Mouse (Mus musculus) layer of hippocampus, adult 2 months (tissue): ENCODE measurements at regions not wholly inside any gene's neighbourhood (a gene's known extent, or its start where the extent isn't known, plus 50 kb on each side); places are given as distances from the start of the nearest gene placed in this dataset.
A peak's percentile ranks its signal among the peaks of the same experiment; 100 is the strongest.

Source experiments
- DNase-seq, 2 experiments: peaks; one replicate each; pipeline ENCODE4 v3.0.0; 2022; ENCODE audit warnings: low spot score in 2 of 2
- H3K27ac ChIP-seq: fragments of 200-600 bp; 2 replicates; pipeline ENCODE4 v1.8.1; 2022
- H3K4me3 ChIP-seq: fragments of 200-600 bp; 2 replicates; pipeline ENCODE4 v1.8.1; 2022; ENCODE audit warnings: mild to moderate bottlenecking
- CTCF ChIP-seq: fragments of 200-600 bp; conservative IDR thresholded peaks from 2 replicates; pipeline ENCODE4 v1.8.1; 2022; ENCODE audit warnings: antibody characterized with exemption, mild to moderate bottlenecking, moderate library complexity

DNA sequence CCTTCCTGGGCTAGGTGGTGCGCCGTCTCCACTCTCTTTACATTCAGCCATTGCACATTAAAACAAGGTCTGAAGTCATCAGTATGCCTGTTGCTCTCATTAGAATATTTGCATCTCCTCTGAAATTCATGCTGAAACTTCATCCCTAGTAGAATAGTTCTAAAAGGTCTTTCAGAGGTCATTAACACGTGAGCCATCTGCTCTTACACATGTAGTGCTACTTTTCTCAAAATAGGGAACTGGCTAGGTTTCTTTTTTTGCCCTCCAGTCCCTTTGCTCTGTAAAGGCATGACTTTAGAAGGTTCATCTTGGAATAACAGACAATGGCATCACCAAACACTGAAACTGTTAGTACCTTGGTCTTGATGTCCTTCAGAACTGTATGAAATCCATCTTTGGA lies 85.6 kb downstream of the Gm13691 start:
- no peak overlapping the region for H3K27ac ChIP-seq
- no peak for DNase-seq
- TF ChIP-seq CTCF: no peak
- no peak overlapping the region for H3K4me3 ChIP-seq

DNA sequence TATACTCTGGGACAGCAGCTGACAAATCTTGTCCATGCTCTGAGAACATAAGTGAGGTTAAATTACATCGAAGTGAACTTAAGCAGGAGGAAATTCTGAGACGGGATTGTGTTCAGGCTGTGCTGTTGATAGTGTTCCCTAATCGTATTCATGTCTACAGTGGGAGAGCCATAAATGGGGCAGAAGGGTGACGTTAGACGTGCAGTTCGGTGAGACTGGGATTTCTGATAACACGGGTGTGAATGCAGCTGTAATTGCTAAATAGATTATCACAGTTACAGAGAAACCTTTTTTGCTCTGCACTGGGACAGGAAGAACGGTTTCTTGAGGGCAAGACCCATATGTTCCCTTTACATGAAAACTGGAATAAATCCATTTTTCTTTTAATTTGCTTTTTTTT lies 88.9 kb downstream of the Gm13691 start:
- TF ChIP-seq CTCF: no peak
- Histone ChIP-seq H3K27ac (no peak overlapping the region), H3K4me3 (no peak overlapping the region)
- DNase-seq: no peak

DNA sequence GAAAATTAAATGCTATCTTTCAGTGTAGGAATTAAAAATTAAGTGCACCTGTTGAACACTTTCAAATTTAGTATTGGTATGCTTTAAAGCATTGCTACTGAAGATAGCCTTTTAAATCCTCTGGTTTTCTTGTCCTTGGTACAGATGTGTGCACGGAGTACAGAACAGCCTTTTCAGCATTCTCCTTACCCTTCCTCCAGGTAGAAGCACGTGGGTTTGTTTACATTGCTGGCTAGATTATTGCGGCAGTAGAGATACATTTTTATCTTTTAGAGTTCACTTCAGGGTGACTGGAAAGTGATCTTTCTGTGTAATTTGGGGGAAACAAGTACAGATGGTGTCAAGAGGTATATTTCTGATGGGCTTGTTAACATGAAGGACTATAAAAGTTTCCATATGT lies 89.9 kb downstream of the Gm13691 start:
- no peak for DNase-seq
- TF ChIP-seq CTCF: no peak
- no peak overlapping the region for H3K27ac ChIP-seq

DNA sequence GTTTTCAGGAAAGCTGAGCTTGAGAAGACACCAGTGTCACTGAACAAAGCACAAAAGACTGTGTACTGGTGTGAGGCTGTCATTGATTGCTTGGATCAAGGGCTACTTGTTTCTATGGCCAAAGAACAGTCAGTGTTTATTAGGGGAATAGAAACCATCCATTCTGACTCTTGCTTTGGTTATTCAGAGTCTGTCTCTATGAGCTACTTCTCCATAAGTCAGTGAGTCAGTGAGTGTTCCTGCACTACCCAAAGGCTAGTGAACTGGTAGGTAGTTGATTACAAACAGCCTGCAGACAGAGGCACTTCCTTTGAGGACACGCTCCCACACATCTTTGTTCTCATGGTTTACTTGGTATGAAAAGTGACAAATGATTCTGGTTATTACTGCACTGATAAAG lies 104.4 kb downstream of the Gm13691 start:
- TF ChIP-seq CTCF: no peak
- no peak overlapping the region for H3K27ac ChIP-seq
- DNase-seq: peak in 1 of 2 experiments; percentile 1
- no peak overlapping the region for H3K4me3 ChIP-seq

More for the DNA sequence above, 89.9 kb downstream of the Gm13691 start:
- no peak overlapping the region for H3K4me3 ChIP-seq

DNA sequence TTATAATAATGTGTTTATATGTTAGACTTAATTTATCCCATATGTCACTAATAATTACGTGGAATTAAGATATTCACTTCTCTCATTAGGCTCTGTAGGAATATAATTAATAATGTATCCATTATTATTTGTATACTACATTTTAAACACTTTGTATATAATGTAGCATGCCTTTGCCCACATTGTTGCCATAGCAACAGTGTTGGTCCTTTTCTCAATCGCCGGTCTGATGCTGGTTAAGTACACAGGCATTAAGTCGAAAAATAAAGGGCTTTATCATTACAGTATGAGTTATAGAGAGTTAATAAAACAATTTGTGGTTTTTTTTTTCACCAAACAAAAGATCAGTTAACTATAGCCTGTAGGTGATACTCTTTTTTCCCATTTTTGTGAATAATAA lies 108.4 kb downstream of the Gm13691 start:
- no peak overlapping the region for H3K27ac ChIP-seq
- TF ChIP-seq CTCF: no peak
- no peak for DNase-seq
- H3K4me3 ChIP-seq: no peak overlapping the region

DNA sequence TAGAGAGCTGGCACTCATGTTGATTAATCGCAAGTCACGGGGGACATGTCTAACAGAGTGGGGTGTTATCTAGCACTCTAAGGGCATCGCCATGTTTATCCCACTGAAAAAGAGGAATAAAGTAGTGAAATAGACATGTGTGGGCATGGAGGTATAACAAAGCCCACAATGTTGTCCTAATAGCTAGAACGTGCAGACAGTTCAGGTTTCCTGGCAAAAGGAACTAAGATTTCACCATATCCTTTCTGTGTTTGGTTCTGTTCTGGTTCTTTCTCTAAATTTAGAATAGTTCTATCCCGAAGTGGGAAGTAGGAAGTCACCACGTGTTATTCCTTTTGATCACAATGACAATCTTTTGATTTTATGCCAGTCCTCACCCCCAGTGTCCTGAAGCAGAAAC lies 123.2 kb downstream of the Gm13691 start:
- Histone ChIP-seq H3K27ac (no peak overlapping the region), H3K4me3 (no peak overlapping the region)
- no peak for TF ChIP-seq CTCF
- no peak for DNase-seq

DNA sequence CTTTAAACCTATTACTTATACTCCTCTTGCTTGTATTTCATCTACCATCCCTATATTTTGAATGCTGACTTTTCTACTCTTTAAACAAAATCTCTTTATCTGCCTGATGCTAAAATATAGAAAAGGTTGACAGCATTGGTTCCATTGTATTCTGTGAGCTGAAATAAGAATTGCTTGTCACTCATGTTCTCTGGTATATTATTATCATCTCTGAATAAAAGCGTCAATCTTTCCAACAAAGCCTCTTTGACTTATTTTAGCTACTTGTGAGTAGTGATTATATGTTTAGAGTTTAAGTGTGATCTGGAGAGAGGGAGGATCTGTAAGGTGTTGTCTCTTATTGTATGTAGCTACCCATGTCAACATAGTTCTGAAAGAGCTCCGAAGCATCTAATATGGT lies 129.5 kb downstream of the Gm13691 start:
- no peak overlapping the region for H3K27ac ChIP-seq
- DNase-seq: no peak
- no peak for TF ChIP-seq CTCF
- H3K4me3 ChIP-seq: no peak overlapping the region

DNA sequence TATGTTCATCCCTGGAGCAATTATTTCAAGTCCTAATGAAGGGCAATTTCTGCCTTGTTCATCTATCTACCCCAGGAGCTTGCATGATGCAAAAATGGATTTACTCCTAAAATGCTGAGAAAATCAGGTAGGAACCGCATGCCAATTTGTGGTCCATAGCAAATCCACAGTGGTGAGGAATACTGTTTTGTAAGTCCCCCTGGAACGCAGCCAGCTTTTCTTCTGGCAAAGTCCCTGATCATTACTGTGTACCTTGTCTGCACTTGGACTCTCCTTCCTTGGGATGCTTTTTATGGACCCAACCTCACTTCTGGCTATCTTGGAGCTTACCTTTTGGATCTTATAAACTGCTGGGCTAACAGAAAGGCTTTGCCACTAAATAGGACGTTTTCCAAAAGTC lies 137.2 kb downstream of the Gm13691 start:
- no peak overlapping the region for H3K4me3 ChIP-seq
- no peak overlapping the region for H3K27ac ChIP-seq
- DNase-seq: no peak
- no peak for TF ChIP-seq CTCF

DNA sequence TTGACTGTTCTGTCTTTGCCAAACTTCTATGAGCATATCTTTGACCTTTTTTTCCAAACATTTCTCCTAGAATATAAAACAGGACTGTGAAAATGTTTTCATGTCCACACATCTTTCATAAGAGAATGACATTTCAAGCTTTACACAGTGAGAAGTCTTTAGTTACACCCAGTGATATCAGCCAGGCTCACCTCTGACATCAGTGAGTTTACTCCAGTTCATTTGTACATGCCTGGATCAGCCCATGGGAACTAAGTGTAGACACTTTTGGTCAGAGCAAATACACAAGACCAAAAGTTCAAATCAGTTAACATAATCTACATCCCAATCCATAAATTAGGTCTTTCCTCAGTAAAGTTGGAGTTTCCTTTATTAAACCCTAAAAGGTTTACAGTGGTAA lies 171.4 kb downstream of the Gm13691 start:
- no peak for DNase-seq
- Histone ChIP-seq H3K27ac (no peak overlapping the region), H3K4me3 (no peak overlapping the region)
- TF ChIP-seq CTCF: no peak

DNA sequence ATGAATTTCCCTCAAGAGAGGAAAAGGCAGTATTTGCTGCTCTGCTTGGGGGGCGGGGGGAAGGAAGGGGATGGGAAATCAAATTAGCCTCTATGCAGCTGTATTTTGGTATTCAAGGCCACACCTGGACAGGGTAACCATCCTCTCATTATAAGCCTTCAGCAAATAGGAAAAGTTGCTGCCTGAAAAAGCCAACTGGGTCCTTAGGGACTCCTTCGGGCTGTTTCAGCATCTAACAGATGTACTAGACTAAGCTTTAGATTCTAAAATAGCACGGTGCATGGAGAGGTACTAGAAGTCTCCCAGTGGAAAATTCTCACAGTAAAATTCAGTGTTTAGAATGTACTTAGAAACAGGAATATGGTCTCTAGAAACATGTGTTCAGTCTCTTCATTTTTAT lies 183.1 kb downstream of the Gm13691 start:
- Histone ChIP-seq H3K4me3 (no peak overlapping the region), H3K27ac (no peak overlapping the region)
- no peak for DNase-seq
- TF ChIP-seq CTCF: no peak

DNA sequence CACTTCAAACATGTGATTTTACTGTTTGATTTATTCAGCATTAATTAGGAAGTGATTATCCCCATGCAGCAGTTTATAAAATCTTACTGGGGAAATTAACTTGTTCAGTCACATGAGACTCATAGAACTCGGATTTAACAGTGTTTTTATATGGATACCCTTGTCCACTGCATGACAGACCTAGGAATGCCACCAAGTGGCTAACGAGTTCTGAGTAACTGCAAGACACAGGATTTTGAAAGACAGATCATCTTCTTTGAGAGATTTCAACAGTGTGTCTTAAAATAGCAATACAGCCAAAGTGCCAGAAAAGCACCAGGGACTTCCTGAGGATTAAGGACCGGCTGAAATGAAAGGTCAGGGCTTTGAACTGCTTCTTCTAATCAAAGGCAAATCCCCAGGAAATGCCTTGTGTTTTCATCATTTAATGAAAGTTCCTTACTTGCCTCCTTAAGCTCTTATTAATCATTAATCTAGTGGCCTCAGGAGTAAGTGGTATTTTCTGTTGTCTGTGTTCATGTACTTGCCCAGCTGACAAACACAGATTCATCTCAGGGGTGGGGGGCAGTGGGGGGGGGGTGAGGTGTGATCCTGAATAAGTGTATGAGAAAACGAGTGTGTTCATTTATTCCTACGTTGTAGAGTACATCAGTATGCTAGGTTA lies 193.4 kb downstream of the Gm13691 start:
- no peak for TF ChIP-seq CTCF
- no peak for DNase-seq
- Histone ChIP-seq H3K27ac (no peak overlapping the region), H3K4me3 (no peak overlapping the region)

DNA sequence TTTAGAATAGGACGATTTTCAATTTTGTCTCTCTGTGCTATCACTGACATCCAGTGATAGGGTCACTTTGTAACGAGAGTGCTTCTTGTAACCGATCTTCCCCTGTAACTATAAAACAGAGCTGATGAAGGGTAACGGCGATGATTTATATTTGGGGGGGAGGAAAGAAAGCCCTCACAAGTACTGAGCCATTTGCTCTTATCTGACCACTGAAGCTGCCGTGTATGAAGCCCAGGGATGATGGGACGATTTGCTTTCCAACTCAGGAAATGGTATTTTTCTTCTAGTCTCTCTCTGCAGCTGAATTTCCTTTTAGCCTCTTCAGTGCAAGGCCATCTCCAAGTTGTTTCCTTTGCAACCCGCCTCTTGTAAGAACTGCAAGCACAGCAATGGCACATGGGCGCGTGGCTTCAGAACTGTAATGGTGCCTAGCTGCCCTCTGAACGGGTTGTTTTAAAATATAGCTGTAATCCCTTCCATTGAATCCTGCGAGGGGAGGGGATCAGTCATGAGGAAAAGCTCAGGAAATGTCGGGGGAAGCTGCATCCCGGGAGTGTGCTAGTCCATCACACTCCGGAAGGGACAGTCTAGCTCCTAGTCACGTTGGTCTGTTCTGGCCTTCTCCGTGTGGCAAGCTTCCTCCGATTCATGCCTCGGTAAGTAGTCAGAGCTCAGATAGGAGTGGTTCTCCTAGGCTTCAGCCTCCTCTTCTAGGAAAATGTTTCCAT lies 194.1 kb downstream of the Gm13691 start:
- no peak for TF ChIP-seq CTCF
- Histone ChIP-seq H3K27ac (no peak overlapping the region), H3K4me3 (no peak overlapping the region)
- DNase-seq: no peak

DNA sequence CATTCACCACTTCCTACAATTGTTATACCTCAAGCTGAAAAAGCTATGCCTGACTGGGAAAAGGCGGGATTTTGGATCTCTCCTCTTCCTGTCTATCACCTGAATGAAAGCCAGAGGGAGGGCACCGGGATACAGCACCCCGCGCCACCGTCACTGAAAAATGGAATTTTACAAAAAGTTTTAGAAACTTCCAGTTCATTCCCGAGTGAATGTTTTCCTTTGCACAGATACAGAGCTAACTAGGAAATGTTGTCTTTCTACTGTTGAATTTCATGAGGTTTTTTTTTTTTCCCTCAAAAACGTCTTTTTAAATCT lies 194.6 kb downstream of the Gm13691 start:
- TF ChIP-seq CTCF: no peak
- no peak for DNase-seq
- Histone ChIP-seq H3K27ac (no peak overlapping the region), H3K4me3 (no peak overlapping the region)

DNA sequence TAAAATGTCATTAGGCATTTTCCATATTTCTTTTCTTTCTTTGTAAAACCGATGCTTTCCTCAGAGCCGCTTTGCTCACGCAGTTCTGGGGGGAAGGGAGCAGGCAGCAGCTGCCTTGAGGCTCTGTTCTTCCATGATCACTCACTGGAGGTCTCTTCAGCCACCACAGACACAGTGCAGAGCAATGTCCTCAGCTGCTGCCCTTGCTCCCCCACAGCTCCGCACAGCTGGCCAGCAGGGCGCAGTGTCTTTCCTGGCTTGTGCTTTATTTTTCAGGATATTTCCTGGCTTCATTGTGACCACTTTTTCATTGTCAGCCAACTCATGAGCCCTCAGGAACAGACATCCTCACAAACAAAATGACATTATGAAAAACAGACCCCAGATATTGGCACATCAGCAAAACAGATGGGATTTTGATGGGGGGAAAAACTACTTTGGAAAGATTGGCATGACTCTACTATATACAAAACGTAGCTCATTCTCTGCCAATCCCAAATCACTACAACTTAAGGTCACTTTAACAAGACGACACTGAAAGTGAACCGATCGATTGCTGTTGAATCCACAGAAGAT lies 195.9 kb downstream of the Gm13691 start:
- peak; percentile 55 for TF ChIP-seq CTCF
- DNase-seq: no peak
- no peak overlapping the region for H3K27ac ChIP-seq
- H3K4me3 ChIP-seq: no peak overlapping the region
